Mouse (Mus musculus): Measurements from ENCODE around the gene Trit1. TPM values are rescaled to one million over a fixed set of nuclear protein-coding genes. Genes with fewer than 3 reads are reported as not detected.
A peak's percentile ranks its signal among the peaks of the same experiment; 100 is the strongest.

Gene Trit1
- total and polyA plus RNA-seq, 2 experiments, result 4.3 to 11.2 TPM

- no peak for TF ChIP-seq CTCF (IDR thresholded peaks at IDR 0.05; ENCODE audit: low read depth, low read length)
- no peak for TF ChIP-seq POLR2A (IDR thresholded peaks at IDR 0.05; ENCODE audit: extremely low read depth, insufficient read depth, low read length)
- Histone ChIP-seq H3K79me2 (ENCODE audit: control insufficient read depth, insufficient read depth, low read length) (peaks cover 3% of the 10 kb centered on the region; the same call in 1 of the 2 replicates), H3K4me1 (ENCODE audit: control insufficient read depth, insufficient read depth, low read length) (peaks cover 7% of the 10 kb centered on the region), H3K27me3 (ENCODE audit: control insufficient read depth, insufficient read depth, low read length) (no peaks in the 10 kb centered on the region), H3K4me3 (ENCODE audit: insufficient read depth, low read depth, low read length) (no peak overlapping the region), H3K9ac (ENCODE audit: low read depth, low read length) (no peak overlapping the region), H3K36me3 (ENCODE audit: control insufficient read depth, insufficient read depth, low read length) (peaks cover 6% of the 10 kb centered on the region), H3K27ac (replicated peaks; ENCODE audit: insufficient read depth, low read depth, low read length) (no peak overlapping the region)
- DNase-seq (ENCODE audit: extremely low read depth, low read depth, low spot score), result peak; percentile 72
- WGBS, result 62% methylated on average over 6 of the region's 6 CpGs
Measured at GRCm38 (mm10) chr4:123041131-123041530, 24.7 kb downstream of the Trit1 start.

DNA sequence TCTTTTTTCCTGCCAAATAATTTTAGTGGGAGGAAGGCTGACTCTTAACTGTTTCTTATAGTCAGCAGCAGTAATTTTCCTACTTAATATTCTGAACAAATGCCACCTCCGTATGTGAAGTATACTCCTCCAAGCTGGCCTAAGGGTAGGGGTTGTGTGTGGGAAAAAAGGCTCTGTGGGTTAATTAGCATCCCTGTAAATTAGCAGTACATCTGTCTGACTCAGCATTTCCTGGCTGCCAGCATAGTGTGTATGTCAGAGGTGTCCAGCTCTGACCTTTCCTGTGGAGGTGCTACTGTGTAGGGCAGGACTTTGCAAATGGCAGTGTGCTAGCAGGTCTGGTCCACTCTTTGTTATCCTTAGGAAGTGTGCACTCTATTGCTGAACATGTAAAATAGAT, 27.5 kb downstream of the Trit1 start:
- H3K36me3 ChIP-seq (ENCODE audit: control insufficient read depth, insufficient read depth, low read length), result peaks cover 12% of the 10 kb centered on the region
- peaks cover 12% of the 10 kb centered on the region for H3K4me1 ChIP-seq (ENCODE audit: control insufficient read depth, insufficient read depth, low read length)
- no peaks in the 10 kb centered on the region for H3K79me2 ChIP-seq (ENCODE audit: control insufficient read depth, insufficient read depth, low read length)
- TF ChIP-seq CTCF (IDR thresholded peaks at IDR 0.05; ENCODE audit: low read depth, low read length) (no peak), POLR2A (IDR thresholded peaks at IDR 0.05; ENCODE audit: extremely low read depth, insufficient read depth, low read length) (no peak)
- H3K9ac ChIP-seq (ENCODE audit: low read depth, low read length), result no peak overlapping the region
- no peak for DNase-seq (ENCODE audit: extremely low read depth, low read depth, low spot score)
- no peak overlapping the region for H3K27ac ChIP-seq (replicated peaks; ENCODE audit: insufficient read depth, low read depth, low read length)
- H3K27me3 ChIP-seq (ENCODE audit: control insufficient read depth, insufficient read depth, low read length), result no peaks in the 10 kb centered on the region
- H3K4me3 ChIP-seq (ENCODE audit: insufficient read depth, low read depth, low read length), result no peak overlapping the region
- WGBS, result 95% methylated on average over 1 of the region's 1 CpGs

- Histone ChIP-seq H3K36me3 (ENCODE audit: control insufficient read depth, insufficient read depth, low read length) (peaks cover 20% of the 10 kb centered on the region; the same call in 1 of the 2 replicates), H3K27ac (replicated peaks; ENCODE audit: insufficient read depth, low read depth, low read length) (peak overlapping the region; percentile 78), H3K9ac (ENCODE audit: low read depth, low read length) (no peak overlapping the region), H3K4me1 (ENCODE audit: control insufficient read depth, insufficient read depth, low read length) (peaks cover 12% of the 10 kb centered on the region), H3K4me3 (ENCODE audit: insufficient read depth, low read depth, low read length) (no peak overlapping the region), H3K27me3 (ENCODE audit: control insufficient read depth, insufficient read depth, low read length) (no peaks in the 10 kb centered on the region), H3K79me2 (ENCODE audit: control insufficient read depth, insufficient read depth, low read length) (no peaks in the 10 kb centered on the region)
- WGBS, result 40% methylated on average over 4 of the region's 4 CpGs
- DNase-seq (ENCODE audit: extremely low read depth, low read depth, low spot score), result peak; percentile 88
- TF ChIP-seq CTCF (IDR thresholded peaks at IDR 0.05; ENCODE audit: low read depth, low read length) (no peak), POLR2A (IDR thresholded peaks at IDR 0.05; ENCODE audit: extremely low read depth, insufficient read depth, low read length) (no peak)
Measured at GRCm38 (mm10) chr4:123044842-123045241, 28.4 kb downstream of the Trit1 start.

DNA sequence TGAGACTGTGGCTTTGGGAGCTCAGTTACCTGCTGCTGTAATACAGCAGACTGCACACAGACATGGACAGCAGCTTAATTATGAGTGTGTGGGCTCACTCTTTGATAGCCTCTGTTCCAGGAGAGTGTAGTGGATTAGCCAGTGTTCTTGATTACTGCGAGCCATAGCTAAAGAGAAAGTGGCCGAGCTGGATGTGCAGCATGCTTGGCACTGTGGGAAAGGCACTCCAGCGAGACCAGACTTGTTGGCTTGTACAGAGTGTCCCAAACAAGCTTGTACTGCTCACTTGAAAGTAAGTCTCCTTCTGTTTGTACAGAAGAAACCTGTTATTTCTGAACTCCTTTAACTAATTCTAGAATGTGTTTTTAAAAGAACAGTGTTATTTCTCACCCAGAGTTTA, 29.9 kb downstream of the Trit1 start:
- Histone ChIP-seq H3K27ac (replicated peaks; ENCODE audit: insufficient read depth, low read depth, low read length) (no peak overlapping the region), H3K9ac (ENCODE audit: low read depth, low read length) (no peak overlapping the region), H3K79me2 (ENCODE audit: control insufficient read depth, insufficient read depth, low read length) (no peaks in the 10 kb centered on the region), H3K27me3 (ENCODE audit: control insufficient read depth, insufficient read depth, low read length) (no peaks in the 10 kb centered on the region), H3K4me3 (ENCODE audit: insufficient read depth, low read depth, low read length) (no peak overlapping the region), H3K36me3 (ENCODE audit: control insufficient read depth, insufficient read depth, low read length) (peaks cover 19% of the 10 kb centered on the region; the same call in 1 of the 2 replicates), H3K4me1 (ENCODE audit: control insufficient read depth, insufficient read depth, low read length) (peaks cover 12% of the 10 kb centered on the region)
- WGBS, result 69% methylated on average over 3 of the region's 3 CpGs
- no peak for TF ChIP-seq POLR2A (IDR thresholded peaks at IDR 0.05; ENCODE audit: extremely low read depth, insufficient read depth, low read length)
- no peak for TF ChIP-seq CTCF (IDR thresholded peaks at IDR 0.05; ENCODE audit: low read depth, low read length)
- DNase-seq (ENCODE audit: extremely low read depth, low read depth, low spot score), result no peak

DNA sequence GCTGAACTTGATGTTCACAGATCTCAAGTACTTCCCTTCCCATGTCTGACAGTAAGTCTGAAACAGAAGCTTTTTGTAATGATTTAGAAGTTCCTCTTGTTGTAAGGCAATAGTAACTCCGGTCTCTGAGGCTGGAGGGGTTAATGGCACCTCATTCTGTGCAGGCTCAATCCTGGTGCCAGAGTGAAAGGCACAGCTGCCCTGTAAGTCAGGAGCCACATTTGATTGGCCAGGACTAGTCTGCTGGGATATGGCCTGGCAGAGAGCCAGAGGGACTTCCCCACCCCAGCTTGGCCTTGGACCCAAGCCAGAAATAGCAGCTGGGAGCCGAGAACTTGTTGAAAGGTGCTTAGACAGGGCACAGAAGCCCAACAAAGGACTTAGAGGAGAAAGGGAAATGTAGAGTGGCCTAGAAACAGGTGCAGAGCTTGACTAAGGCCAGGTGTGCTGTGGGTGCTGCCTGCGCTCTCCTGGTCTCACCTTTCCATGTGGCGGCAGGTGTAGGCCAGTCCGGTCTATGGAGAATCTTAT, 34.3 kb downstream of the Trit1 start:
- no peak overlapping the region for H3K4me3 ChIP-seq (ENCODE audit: insufficient read depth, low read depth, low read length)
- DNase-seq (ENCODE audit: extremely low read depth, low read depth, low spot score), result peak; percentile 66
- no peak overlapping the region for H3K27ac ChIP-seq (replicated peaks; ENCODE audit: insufficient read depth, low read depth, low read length)
- TF ChIP-seq POLR2A (IDR thresholded peaks at IDR 0.05; ENCODE audit: extremely low read depth, insufficient read depth, low read length) (no peak), CTCF (IDR thresholded peaks at IDR 0.05; ENCODE audit: low read depth, low read length) (no peak)
- H3K79me2 ChIP-seq (ENCODE audit: control insufficient read depth, insufficient read depth, low read length), result no peaks in the 10 kb centered on the region
- H3K36me3 ChIP-seq (ENCODE audit: control insufficient read depth, insufficient read depth, low read length), result peaks cover 52% of the 10 kb centered on the region
- H3K27me3 ChIP-seq (ENCODE audit: control insufficient read depth, insufficient read depth, low read length), result no peaks in the 10 kb centered on the region
- H3K4me1 ChIP-seq (ENCODE audit: control insufficient read depth, insufficient read depth, low read length), result peaks cover 6% of the 10 kb centered on the region
- 68% methylated on average over 5 of the region's 5 CpGs for WGBS
- no peak overlapping the region for H3K9ac ChIP-seq (ENCODE audit: low read depth, low read length)

DNA sequence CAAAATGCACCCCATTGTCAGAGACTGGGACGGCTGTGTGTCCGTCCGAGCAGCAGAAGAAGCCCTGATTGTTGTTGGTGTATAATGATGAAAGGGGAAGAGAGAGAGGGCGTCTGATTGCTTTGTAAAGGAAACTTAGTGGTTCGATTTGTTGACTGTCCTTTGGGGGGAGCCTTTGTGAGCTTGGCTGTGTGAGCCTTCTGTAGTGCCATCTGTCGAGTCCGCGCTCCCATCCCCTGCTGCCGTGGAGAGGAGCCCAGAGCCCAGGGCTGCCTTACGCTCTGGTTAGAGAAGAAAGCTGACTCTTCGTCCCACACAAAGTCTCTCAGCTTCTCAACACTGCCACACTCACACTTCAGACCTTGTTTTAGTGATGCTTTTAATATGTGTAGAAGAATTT, 36.8 kb downstream of the Trit1 start:
- no peaks in the 10 kb centered on the region for H3K4me1 ChIP-seq (ENCODE audit: control insufficient read depth, insufficient read depth, low read length)
- TF ChIP-seq POLR2A (IDR thresholded peaks at IDR 0.05; ENCODE audit: extremely low read depth, insufficient read depth, low read length) (no peak), CTCF (IDR thresholded peaks at IDR 0.05; ENCODE audit: low read depth, low read length) (no peak)
- no peaks in the 10 kb centered on the region for H3K27me3 ChIP-seq (ENCODE audit: control insufficient read depth, insufficient read depth, low read length)
- no peak for DNase-seq (ENCODE audit: extremely low read depth, low read depth, low spot score)
- H3K79me2 ChIP-seq (ENCODE audit: control insufficient read depth, insufficient read depth, low read length), result no peaks in the 10 kb centered on the region
- no peak overlapping the region for H3K4me3 ChIP-seq (ENCODE audit: insufficient read depth, low read depth, low read length)
- H3K36me3 ChIP-seq (ENCODE audit: control insufficient read depth, insufficient read depth, low read length), result peaks cover 50% of the 10 kb centered on the region
- H3K27ac ChIP-seq (replicated peaks; ENCODE audit: insufficient read depth, low read depth, low read length), result no peak overlapping the region
- H3K9ac ChIP-seq (ENCODE audit: low read depth, low read length), result no peak overlapping the region
- 90% methylated on average over 11 of the region's 11 CpGs for WGBS
